Mouse (Mus musculus) midbrain, embryonic 11.5 days (tissue): Measurements from ENCODE around the gene Slc39a1. TPM values are rescaled to one million over a fixed set of nuclear protein-coding genes. Genes with fewer than 3 reads are reported as not detected.

Source experiments
- ATAC-seq: fragments of 200-750 bp; cut with Nextera tagmentation; 2 replicates; pipeline ENCODE4 v1.8.0; 2017; ENCODE audit warnings: moderate TSS enrichment, moderate library complexity; ENCODE audit not compliant: low FRiP score
- DNase-seq: peaks from one replicate; pipeline ENCODE4 v3.0.0; 2015; ENCODE audit warnings: low spot score; ENCODE audit errors: missing footprints
- H3K27ac ChIP-seq: fragments of 300-500 bp; sonication (generic); 2 replicates; pipeline ENCODE4 v1.5.1; 2014; ENCODE audit warnings: low read depth, low read length
- H3K27me3 ChIP-seq: fragments of 300-500 bp; sonication (generic); 2 replicates; pipeline ENCODE4 v1.6.1; 2014; ENCODE audit warnings: mild to moderate bottlenecking, low read length, moderate library complexity, mixed read lengths; ENCODE audit not compliant: control insufficient read depth, insufficient read depth
- H3K36me3 ChIP-seq: fragments of 300-500 bp; sonication (generic); 2 replicates; pipeline ENCODE4 v1.6.1; 2014; ENCODE audit warnings: mild to moderate bottlenecking, low read length, moderate library complexity, mixed read lengths; ENCODE audit not compliant: control insufficient read depth, insufficient read depth
- H3K4me1 ChIP-seq: fragments of 300-500 bp; sonication (generic); 2 replicates; pipeline ENCODE4 v1.6.1; 2014; ENCODE audit warnings: low read length; ENCODE audit not compliant: control insufficient read depth, insufficient read depth
- H3K4me2 ChIP-seq: fragments of 300-500 bp; sonication (generic); 2 replicates; pipeline ENCODE4 v1.6.1; 2014; ENCODE audit warnings: mild to moderate bottlenecking, moderate library complexity
- H3K4me3 ChIP-seq: fragments of 300-500 bp; sonication (generic); 2 replicates; pipeline ENCODE4 v1.5.1; 2014; ENCODE audit warnings: low read depth, low read length
- H3K9ac ChIP-seq: fragments of 300-500 bp; sonication (generic); 2 replicates; pipeline ENCODE4 v1.6.1; 2014; ENCODE audit warnings: low read length
- H3K9me3 ChIP-seq: fragments of 300-500 bp; sonication (generic); 2 replicates; pipeline ENCODE4 v1.6.1; 2016; ENCODE audit warnings: low read length; ENCODE audit not compliant: control insufficient read depth
- WGBS: fragments of 180-500 bp; shearing (Covaris S2); extraction: QIAGEN DNeasy Blood & Tissue Kit; methylation state at CpG from one replicate; pipeline ENCODE4 v1.1.7; 2014; 5-methylcytosine and 5-hydroxymethylcytosine counted together
- polyA plus RNA-seq: library from polyadenylated mRNA; unstranded; fragments of >200 nt; fragmentation: Nextera tagmentation; extraction: Ambion mirVana; gene quantifications from 2 replicates; pipeline ENCODE4 v1.2.1, GENCODE M21; 2014

The Slc39a1 gene
- 58.7 and 59.4 TPM in 2 replicates for polyA plus RNA-seq

- ATAC-seq, result peak; percentile 97
- WGBS, result under 1% methylated on average over 43 of the region's 44 CpGs
- Histone ChIP-seq H3K27me3 (no peaks in the 10 kb centered on the region), H3K36me3 (peaks cover 8% of the 10 kb centered on the region), H3K9ac (peak within 1 kb of the TSS; percentile 71), H3K4me2 (peak within 1 kb of the TSS; percentile 91), H3K4me1 (peaks cover 13% of the 10 kb centered on the region), H3K9me3 (no peaks in the 10 kb centered on the region), H3K4me3 (peak within 1 kb of the TSS; percentile 56), H3K27ac (peak within 1 kb of the TSS; percentile 85)
- peak; percentile 97 for DNase-seq
Measured at GRCm38 (mm10) chr3:90247960-90248745, at the start of gene Slc39a1. Slc39a1 (plus strand) TSS chr3:90248172.

DNA sequence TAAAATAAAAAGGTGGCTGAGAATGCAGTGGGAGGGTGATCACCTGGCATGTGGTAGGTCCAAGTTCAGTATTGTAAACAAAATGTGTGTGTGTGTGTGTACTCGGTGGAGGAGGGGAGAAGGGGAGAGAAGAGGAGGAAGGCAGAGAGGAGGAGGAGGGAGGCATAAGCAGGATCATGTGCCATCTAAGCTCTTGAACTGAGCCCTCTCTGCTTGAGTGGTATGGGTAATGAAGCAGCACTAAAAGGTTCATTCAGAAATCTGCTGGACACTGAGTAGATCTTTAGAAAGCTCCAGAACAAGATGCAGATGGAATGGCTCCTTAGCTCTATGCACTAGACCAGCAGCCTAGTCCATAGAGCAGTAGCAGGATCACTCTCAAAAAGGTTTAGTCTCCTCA, 45.1 kb upstream of the Slc39a1 start:
- Histone ChIP-seq H3K27me3 (no peaks in the 10 kb centered on the region), H3K36me3 (peaks cover under 1% of the 10 kb centered on the region; the same call in 1 of the 2 replicates), H3K9ac (no peak overlapping the region), H3K4me2 (no peak overlapping the region), H3K4me3 (no peak overlapping the region), H3K9me3 (no peaks in the 10 kb centered on the region), H3K4me1 (no peaks in the 10 kb centered on the region), H3K27ac (no peak overlapping the region)
- DNase-seq (no peak), ATAC-seq (no peak)
- WGBS, result 45% methylated on average over 1 of the region's 1 CpGs

DNA sequence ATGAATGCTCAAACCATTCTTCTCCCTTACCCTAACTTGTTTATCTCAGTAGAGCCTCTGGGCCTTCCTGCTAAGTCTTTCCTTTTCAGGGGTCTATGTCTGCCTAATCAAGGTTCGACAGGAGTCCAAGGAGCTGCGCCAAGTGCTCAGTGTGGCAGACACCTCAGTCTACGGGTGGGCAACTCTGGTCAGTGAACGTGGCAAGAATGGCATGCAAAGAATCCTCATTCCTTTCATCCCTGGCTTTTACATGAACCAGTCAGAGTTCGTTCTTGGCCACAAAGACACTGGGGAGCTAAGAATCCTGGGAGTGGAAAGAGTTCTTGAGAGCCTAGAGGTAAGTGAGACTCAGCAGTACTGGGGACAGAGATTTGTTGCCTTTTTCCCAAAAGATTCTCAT, 44.4 kb upstream of the Slc39a1 start:
- Histone ChIP-seq H3K9me3 (no peaks in the 10 kb centered on the region), H3K4me1 (no peaks in the 10 kb centered on the region), H3K4me3 (no peak overlapping the region), H3K27me3 (no peaks in the 10 kb centered on the region), H3K27ac (no peak overlapping the region), H3K9ac (no peak overlapping the region), H3K36me3 (peaks cover 7% of the 10 kb centered on the region; the same call in 1 of the 2 replicates), H3K4me2 (no peak overlapping the region)
- WGBS, result 81% methylated on average over 5 of the region's 5 CpGs
- DNase-seq (peak; percentile 39), ATAC-seq (no peak)

DNA sequence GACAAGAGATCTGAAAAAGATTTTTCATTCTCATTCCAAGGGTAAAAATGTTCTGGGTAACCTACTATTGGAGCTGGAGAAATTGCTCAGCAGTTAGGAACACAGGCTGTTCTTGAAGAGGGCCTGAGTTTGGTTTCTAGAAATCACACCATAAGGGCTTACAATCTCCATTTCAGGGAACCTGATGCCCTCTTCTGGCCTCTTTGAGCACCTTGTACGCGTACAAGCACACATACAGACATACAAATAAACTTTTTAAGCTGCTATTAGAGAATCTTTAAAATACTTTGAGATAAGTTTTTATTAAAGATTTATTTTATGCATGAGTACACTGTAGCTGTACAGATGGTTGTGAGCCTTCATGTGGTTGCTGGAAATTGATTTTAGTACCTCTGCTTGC, 43.4 kb upstream of the Slc39a1 start:
- no peaks in the 10 kb centered on the region for H3K27me3 ChIP-seq
- peaks cover 9% of the 10 kb centered on the region; the same call in 1 of the 2 replicates for H3K36me3 ChIP-seq
- no peaks in the 10 kb centered on the region for H3K4me1 ChIP-seq
- WGBS, result 86% methylated on average over 2 of the region's 2 CpGs
- H3K9me3 ChIP-seq, result no peaks in the 10 kb centered on the region
- H3K4me3 ChIP-seq, result no peak overlapping the region
- no peak overlapping the region for H3K27ac ChIP-seq
- DNase-seq, result peak; percentile 23
- H3K4me2 ChIP-seq, result no peak overlapping the region
- ATAC-seq, result no peak
- no peak overlapping the region for H3K9ac ChIP-seq

- Histone ChIP-seq H3K9me3 (no peaks in the 10 kb centered on the region), H3K4me3 (no peak overlapping the region), H3K4me1 (peaks cover 10% of the 10 kb centered on the region), H3K36me3 (peaks cover 12% of the 10 kb centered on the region), H3K4me2 (no peak overlapping the region), H3K27ac (no peak overlapping the region), H3K9ac (no peak overlapping the region), H3K27me3 (no peaks in the 10 kb centered on the region)
- no peak for ATAC-seq
- WGBS, result 90% methylated on average over 2 of the region's 2 CpGs
- DNase-seq, result peak; percentile 60
Measured at GRCm38 (mm10) chr3:90208662-90209061, 39.3 kb upstream of the Slc39a1 start.

- 86% methylated on average over 5 of the region's 5 CpGs for WGBS
- no peaks in the 10 kb centered on the region for H3K27me3 ChIP-seq
- H3K4me3 ChIP-seq, result no peak overlapping the region
- no peak overlapping the region for H3K27ac ChIP-seq
- H3K9ac ChIP-seq, result no peak overlapping the region
- peaks cover 14% of the 10 kb centered on the region for H3K4me1 ChIP-seq
- H3K9me3 ChIP-seq, result no peaks in the 10 kb centered on the region
- H3K36me3 ChIP-seq, result peaks cover 12% of the 10 kb centered on the region
- DNase-seq, result peak; percentile 75
- no peak overlapping the region for H3K4me2 ChIP-seq
- ATAC-seq, result no peak
Measured at GRCm38 (mm10) chr3:90209908-90210566, 37.9 kb upstream of the Slc39a1 start.

DNA sequence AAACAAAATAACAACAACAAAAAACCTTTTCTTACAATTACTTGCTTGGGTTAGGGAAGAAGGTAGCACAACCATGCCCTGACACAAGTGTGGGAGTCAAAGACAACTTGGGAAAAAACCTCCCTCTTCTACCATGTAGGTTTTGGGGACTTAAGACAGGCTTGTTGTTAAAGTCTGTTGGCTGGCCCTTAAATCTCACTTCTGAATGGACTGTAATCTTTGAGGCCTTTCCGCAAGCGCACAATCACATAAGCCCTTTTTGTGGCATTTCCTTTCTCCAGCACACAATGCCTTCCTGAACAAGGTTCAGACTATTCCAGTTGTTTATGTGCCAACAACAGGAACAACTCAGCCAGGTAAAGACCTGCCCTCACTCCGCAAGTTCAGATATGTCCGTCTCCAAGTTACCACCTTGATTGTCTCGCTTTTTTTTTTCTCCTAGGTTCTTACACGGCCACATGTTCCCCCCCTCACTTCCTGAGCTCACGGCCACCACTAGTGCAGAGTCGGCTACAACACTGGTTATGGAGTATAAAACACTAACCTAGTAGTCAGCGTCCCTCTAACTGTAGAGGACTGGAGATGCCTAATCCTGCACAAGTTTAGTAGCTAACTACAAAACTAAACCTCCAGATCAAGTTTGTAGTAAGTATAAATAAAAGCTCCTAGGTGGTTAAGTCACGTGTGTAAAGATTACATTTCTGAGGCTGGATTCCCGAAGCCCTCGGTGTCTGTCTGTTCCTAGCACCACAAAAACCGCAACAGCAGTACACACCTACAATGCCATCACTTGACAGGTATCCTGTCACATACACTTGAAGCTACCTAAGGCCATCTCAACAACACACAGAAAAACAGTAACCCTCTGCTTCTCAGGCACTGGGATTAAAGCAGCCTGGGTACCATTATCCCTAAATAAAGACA, 36.2 kb upstream of the Slc39a1 start:
- ATAC-seq (no peak), DNase-seq (peak; percentile 87)
- Histone ChIP-seq H3K27ac (no peak overlapping the region), H3K9ac (no peak overlapping the region), H3K27me3 (no peaks in the 10 kb centered on the region), H3K4me2 (peak overlapping the region; percentile 88), H3K9me3 (no peaks in the 10 kb centered on the region), H3K4me1 (peaks cover 14% of the 10 kb centered on the region), H3K36me3 (peaks cover 12% of the 10 kb centered on the region), H3K4me3 (peak overlapping the region; percentile 75; the same call in 1 of the 2 replicates)
- 85% methylated on average over 13 of the region's 13 CpGs for WGBS

DNA sequence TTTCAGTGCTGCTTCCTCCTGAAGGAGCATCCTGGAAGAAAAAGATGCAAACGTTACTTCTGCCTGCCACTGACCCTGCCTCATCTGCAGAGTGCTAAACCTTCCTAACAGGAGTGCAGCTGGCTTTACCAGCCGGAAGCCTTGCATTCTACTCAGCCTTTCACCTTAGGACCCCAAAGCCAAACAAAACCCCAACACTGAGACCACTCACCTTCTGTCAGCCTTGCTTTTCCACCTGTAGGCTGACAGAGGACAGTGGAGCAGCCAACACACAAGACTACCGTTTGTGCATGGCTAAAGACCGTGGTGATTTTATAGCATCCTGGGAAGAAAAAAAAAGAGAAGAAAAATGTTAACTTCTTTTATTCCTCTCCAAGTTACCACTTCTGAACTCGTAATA, 35.2 kb upstream of the Slc39a1 start:
- Histone ChIP-seq H3K36me3 (peaks cover 12% of the 10 kb centered on the region), H3K9ac (peak overlapping the region; percentile 83), H3K4me3 (peak overlapping the region; percentile 75), H3K4me1 (peaks cover 14% of the 10 kb centered on the region), H3K27me3 (no peaks in the 10 kb centered on the region), H3K27ac (no peak overlapping the region), H3K4me2 (peak overlapping the region; percentile 88), H3K9me3 (no peaks in the 10 kb centered on the region)
- no peak for DNase-seq
- ATAC-seq, result no peak
- whole genome bisulfite sequencing, result 12% methylated on average over 5 of the region's 5 CpGs
